Mouse (Mus musculus) ES-E14 (cell line): ENCODE measurements around the gene Midn.

Experiments used
- CHD2 ChIP-seq: IDR thresholded peaks from 2 replicates; pipeline ENCODE4 v1.6.1; 2014; ENCODE audit warnings: mild to moderate bottlenecking, low read depth, low read length, inconsistent platforms
- MAFK ChIP-seq: IDR thresholded peaks from 2 replicates; pipeline ENCODE4 v1.6.1; 2014; ENCODE audit warnings: mild to moderate bottlenecking, low read depth, low read length, inconsistent platforms; ENCODE audit not compliant: insufficient read depth

- TF ChIP-seq CHD2 (no peak), MAFK (no peak)
Measured at GRCm38 (mm10) chr10:80139439-80139775, 8.7 kb upstream of the Midn start.
